Mouse (Mus musculus): ENCODE measurements around the gene Spata32. TPM values are rescaled to one million over a fixed set of nuclear protein-coding genes. Genes with fewer than 3 reads are reported as not detected.

Gene Spata32
- polyA plus RNA-seq, 1 experiment from 2014 or later, result not detected

DNA sequence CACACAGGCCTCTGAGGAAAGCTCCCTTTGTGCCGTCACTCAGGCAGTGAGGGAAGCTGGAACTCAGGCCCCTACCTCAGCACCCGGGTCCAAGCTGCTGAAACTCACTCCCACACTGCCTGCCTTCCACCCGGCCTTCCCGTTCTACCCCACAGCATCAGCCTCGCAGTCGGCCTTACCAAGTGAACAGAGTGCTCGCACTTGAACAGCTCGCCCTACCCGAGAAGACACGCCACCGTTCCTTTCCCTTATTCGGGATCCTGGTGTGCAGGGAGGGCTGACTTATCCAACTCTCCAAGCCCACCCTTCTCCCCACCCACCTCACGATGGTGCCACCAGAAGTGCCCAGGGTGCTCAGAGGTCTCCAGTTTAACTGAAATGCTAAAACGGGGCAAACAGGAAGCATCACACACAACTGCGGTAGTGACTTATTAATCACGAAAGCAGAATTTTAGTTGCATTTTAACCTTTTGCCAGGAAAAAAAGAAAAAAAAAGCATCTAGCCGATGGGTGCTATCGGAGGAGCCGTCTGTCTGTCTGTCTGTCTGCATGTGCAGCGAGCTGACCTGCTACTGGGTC, 46.3 kb upstream of the Spata32 start:
- Histone ChIP-seq H3K27ac (peak overlapping the region; percentile 68), H3K36me3 (ENCODE audit: insufficient read depth, low read length) (no peaks in the 10 kb centered on the region), H3K4me3 (replicated peaks; ENCODE audit: low read depth, low read length) (no peak overlapping the region), H3K4me2 (ENCODE audit: low read length) (peak overlapping the region; percentile 90), H3K9ac (ENCODE audit: low read depth, low read length) (peak overlapping the region; percentile 40; the same call in 1 of the 2 replicates), H3K27me3 (ENCODE audit: insufficient read depth, low read length) (no peaks in the 10 kb centered on the region), H3K4me1 (replicated peaks; ENCODE audit: insufficient read depth, low read length) (peaks cover 33% of the 10 kb centered on the region), H3K9me3 (replicated peaks; ENCODE audit: low read length) (no peaks in the 10 kb centered on the region)
- ATAC-seq (replicated peaks; ENCODE audit: low FRiP score, low read depth) (no peak), DNase-seq (ENCODE audit: low spot score) (no peak)
- WGBS, result 55% methylated on average over 20 of the region's 20 CpGs
- no peak for TF ChIP-seq CTCF (IDR thresholded peaks at IDR 0.05; ENCODE audit: low read depth)

DNA sequence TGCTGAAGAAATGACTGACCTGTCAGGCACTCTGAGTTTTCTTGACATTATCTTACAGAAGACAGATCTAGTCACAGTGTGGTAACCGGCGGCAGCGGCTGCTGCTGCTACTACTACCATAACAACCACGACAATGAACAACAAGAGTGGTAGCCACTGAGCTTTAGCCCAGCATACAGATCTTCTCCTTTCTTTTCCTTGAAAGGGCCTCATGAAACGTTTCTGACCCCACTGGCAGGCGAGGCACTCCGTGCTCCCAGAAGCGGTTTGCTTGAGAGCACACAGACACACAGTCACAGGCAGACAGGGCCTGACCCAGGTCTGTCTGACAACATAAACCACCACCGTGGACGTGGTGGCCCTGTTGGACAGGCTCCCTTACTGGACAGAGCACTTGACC, 45.3 kb upstream of the Spata32 start:
- no peak overlapping the region for H3K9ac ChIP-seq (ENCODE audit: low read depth, low read length)
- H3K4me3 ChIP-seq (replicated peaks; ENCODE audit: low read depth, low read length), result no peak overlapping the region
- TF ChIP-seq CTCF (IDR thresholded peaks at IDR 0.05; ENCODE audit: low read depth), result no peak
- 0 out of 2 replicates have a peak overlapping the region, but pooled peaks have one; percentile 68 for H3K27ac ChIP-seq
- H3K27me3 ChIP-seq (ENCODE audit: insufficient read depth, low read length), result no peaks in the 10 kb centered on the region
- no peak for ATAC-seq (replicated peaks; ENCODE audit: low FRiP score, low read depth)
- H3K9me3 ChIP-seq (replicated peaks; ENCODE audit: low read length), result no peaks in the 10 kb centered on the region
- H3K4me1 ChIP-seq (replicated peaks; ENCODE audit: insufficient read depth, low read length), result peaks cover 33% of the 10 kb centered on the region
- H3K4me2 ChIP-seq (ENCODE audit: low read length), result peak overlapping the region; percentile 5; the same call in 1 of the 2 replicates
- DNase-seq (ENCODE audit: low spot score), result no peak
- H3K36me3 ChIP-seq (ENCODE audit: insufficient read depth, low read length), result no peaks in the 10 kb centered on the region
- WGBS, result 39% methylated on average over 10 of the region's 10 CpGs

DNA sequence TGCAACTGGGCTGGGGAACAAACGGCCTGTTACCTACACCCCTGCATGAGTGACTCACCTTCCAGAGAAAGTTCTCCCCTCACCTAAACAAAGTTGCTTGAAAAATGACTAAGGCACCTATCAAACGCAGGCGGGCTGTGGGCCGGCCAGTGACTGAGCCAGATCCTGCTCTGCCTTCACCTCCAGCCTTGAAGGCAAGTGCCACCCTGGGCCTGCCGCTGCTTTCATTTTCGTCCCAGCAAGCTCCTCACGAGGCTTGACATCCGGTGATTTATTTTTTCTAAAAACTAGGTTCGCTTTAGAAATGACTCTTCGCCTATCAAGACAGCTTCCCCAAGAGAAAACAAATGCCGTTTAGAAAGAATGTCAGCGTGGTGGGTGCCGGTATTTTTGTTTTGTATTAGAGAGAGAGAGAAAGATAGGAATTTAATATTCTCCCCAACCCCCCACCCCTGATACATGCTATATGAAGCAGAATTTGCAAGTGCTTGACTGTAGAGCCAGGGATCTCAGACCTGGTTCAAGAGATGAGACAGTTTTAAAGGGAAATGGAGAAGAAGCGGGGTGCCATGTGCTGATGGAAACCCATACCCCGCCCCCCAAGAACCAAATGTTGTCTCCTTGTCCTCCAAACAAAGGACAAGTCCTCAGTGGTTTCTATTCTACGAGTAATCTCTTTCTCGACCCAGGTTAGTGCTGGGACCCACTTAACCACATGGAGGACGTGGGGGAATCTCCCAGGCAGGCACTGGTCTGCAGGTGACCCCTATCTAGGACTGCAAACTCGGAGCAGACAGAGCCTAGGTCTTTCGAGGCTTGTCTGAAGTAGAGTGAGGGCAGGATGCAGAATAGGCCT, 44.4 kb upstream of the Spata32 start:
- Histone ChIP-seq H3K27ac (peak overlapping the region; percentile 70), H3K4me2 (ENCODE audit: low read length) (peak overlapping the region; percentile 40), H3K27me3 (ENCODE audit: insufficient read depth, low read length) (no peaks in the 10 kb centered on the region), H3K4me3 (replicated peaks; ENCODE audit: low read depth, low read length) (no peak overlapping the region), H3K36me3 (ENCODE audit: insufficient read depth, low read length) (no peaks in the 10 kb centered on the region), H3K9me3 (replicated peaks; ENCODE audit: low read length) (no peaks in the 10 kb centered on the region), H3K4me1 (replicated peaks; ENCODE audit: insufficient read depth, low read length) (peaks cover 33% of the 10 kb centered on the region), H3K9ac (ENCODE audit: low read depth, low read length) (peak overlapping the region; percentile 35; the same call in 1 of the 2 replicates)
- DNase-seq (ENCODE audit: low spot score) (no peak), ATAC-seq (replicated peaks; ENCODE audit: low FRiP score, low read depth) (no peak)
- WGBS, result 52% methylated on average over 20 of the region's 20 CpGs
- no peak for TF ChIP-seq CTCF (IDR thresholded peaks at IDR 0.05; ENCODE audit: low read depth)

DNA sequence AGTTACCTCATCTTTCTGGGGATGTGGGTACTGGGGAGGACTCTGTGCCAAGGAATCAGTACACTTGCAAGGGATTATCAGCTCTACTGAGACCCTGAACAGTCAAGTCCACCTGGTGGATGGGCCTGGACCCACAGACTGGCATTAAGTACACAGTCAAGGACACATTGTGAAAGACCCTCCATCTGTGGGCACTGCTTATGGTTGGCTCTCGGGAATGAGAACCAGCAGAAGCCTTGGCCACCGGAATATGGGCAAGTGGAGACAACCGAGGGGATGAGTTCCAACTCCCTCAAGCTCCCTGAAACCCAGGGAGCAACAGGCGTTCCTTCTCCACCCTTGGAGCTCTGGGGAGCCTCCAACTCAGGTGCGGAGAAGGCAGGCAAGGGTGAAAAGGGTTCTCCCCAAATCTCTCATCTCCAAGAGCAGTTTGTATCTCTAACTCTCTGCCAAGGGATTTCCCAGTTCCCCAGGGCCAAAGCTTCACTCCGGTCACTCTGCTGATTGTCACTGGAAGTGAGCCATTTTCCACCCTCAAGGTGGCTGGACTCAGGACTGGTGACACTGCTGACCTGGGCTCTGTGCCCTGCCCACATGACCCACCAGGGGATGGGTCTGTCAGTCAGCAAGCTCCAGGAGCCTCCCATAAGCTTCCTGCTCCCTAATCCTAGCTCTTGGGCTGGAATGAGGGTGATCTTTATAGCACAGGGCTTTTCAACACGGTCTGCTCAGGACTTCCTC, 43.6 kb upstream of the Spata32 start:
- no peak overlapping the region for H3K4me3 ChIP-seq (replicated peaks; ENCODE audit: low read depth, low read length)
- H3K36me3 ChIP-seq (ENCODE audit: insufficient read depth, low read length), result no peaks in the 10 kb centered on the region
- no peak for ATAC-seq (replicated peaks; ENCODE audit: low FRiP score, low read depth)
- peak overlapping the region; percentile 40 for H3K4me2 ChIP-seq (ENCODE audit: low read length)
- no peak for DNase-seq (ENCODE audit: low spot score)
- WGBS, result 78% methylated on average over 7 of the region's 7 CpGs
- no peaks in the 10 kb centered on the region for H3K27me3 ChIP-seq (ENCODE audit: insufficient read depth, low read length)
- H3K9me3 ChIP-seq (replicated peaks; ENCODE audit: low read length), result no peaks in the 10 kb centered on the region
- H3K27ac ChIP-seq, result peak overlapping the region; percentile 70
- peaks cover 33% of the 10 kb centered on the region for H3K4me1 ChIP-seq (replicated peaks; ENCODE audit: insufficient read depth, low read length)
- TF ChIP-seq CTCF (IDR thresholded peaks at IDR 0.05; ENCODE audit: low read depth), result no peak
- peak overlapping the region; percentile 35; the same call in 1 of the 2 replicates for H3K9ac ChIP-seq (ENCODE audit: low read depth, low read length)

DNA sequence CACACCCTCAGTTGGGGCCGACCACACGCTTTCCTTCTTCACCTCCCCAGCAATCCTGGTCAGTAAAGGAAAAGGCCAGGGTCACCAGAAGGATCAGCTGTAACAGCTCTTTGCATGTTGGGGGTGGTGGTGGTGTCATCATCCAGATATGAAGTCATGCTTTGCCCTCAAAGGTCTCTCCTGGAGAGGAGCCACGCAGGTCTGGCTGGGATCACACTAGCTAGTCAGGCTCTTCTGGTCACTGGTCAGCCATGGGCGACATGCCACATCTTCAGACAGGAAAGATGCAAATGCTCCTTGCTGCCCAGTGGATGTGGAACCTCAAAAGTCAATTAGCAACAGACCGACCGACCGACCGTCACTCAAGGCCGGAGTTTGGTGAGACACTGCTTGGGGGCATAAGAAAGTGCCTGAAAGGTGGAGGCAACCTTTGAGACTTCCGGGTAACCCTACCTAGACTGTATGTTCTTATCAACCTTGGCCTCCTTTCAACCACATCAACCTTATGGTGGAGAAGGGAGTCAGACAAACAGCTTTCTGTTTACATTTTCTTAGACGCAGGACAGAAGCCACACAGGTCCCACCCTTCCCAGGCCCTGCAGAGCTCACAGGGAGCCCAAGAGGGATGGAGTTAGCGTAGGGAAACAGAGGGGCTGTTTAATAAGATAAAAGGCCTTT, 42.4 kb upstream of the Spata32 start:
- WGBS, result 58% methylated on average over 12 of the region's 12 CpGs
- Histone ChIP-seq H3K27me3 (ENCODE audit: insufficient read depth, low read length) (no peaks in the 10 kb centered on the region), H3K4me2 (ENCODE audit: low read length) (no peak overlapping the region), H3K36me3 (ENCODE audit: insufficient read depth, low read length) (no peaks in the 10 kb centered on the region), H3K4me3 (replicated peaks; ENCODE audit: low read depth, low read length) (no peak overlapping the region), H3K4me1 (replicated peaks; ENCODE audit: insufficient read depth, low read length) (peaks cover 33% of the 10 kb centered on the region), H3K9ac (ENCODE audit: low read depth, low read length) (no peak overlapping the region), H3K9me3 (replicated peaks; ENCODE audit: low read length) (no peaks in the 10 kb centered on the region), H3K27ac (0 out of 2 replicates have a peak overlapping the region, but pooled peaks have one; percentile 48)
- DNase-seq (ENCODE audit: low spot score) (no peak), ATAC-seq (replicated peaks; ENCODE audit: low FRiP score, low read depth) (0 out of 2 replicates have a peak, but pooled peaks have one; percentile 11)
- no peak for TF ChIP-seq CTCF (IDR thresholded peaks at IDR 0.05; ENCODE audit: low read depth)
